Mouse (Mus musculus) thymus, adult 2 months (tissue): ENCODE results near the gene G430095P16Rik.

ENCODE experiments used
- CTCF ChIP-seq: fragments of 200-500 bp; IDR thresholded peaks from 2 replicates; pipeline ENCODE4 v1.5.1; 2012; ENCODE audit warnings: mild to moderate bottlenecking, control low read depth, low read length, moderate library complexity, borderline replicate concordance; ENCODE audit not compliant: control insufficient read depth, poor library complexity, insufficient read depth; ENCODE audit errors: extremely low read depth
- POLR2A ChIP-seq: fragments of 200-500 bp; IDR thresholded peaks from 2 replicates; pipeline ENCODE4 v1.6.1; 2012; ENCODE audit warnings: mild to moderate bottlenecking, low read length, control low read depth, moderate library complexity; ENCODE audit not compliant: control insufficient read depth, poor library complexity, insufficient read depth; ENCODE audit errors: extremely low read depth

GRCm38 (mm10) chr8:84704867-84705831 lies 17.7 kb upstream of the G430095P16Rik start:
- TF ChIP-seq CTCF (no peak), POLR2A (no peak)
